Mouse (Mus musculus) embryonic fibroblast, embryonic 13.5 days (primary cell): ENCODE results near the gene Sec14l2. TPM values are rescaled to one million over a fixed set of nuclear protein-coding genes. Genes with fewer than 3 reads are reported as not detected.

Experiments
- H3K27ac ChIP-seq: 2 replicates; pipeline ENCODE4 v1.5.1; 2012; ENCODE audit warnings: low read length, control low read depth, inconsistent platforms; ENCODE audit not compliant: insufficient read depth
- H3K4me1 ChIP-seq: 2 replicates; pipeline ENCODE4 v1.6.1; 2011; ENCODE audit warnings: low read length; ENCODE audit not compliant: control insufficient read depth, insufficient read depth
- H3K4me3 ChIP-seq: 2 replicates; pipeline ENCODE4 v1.5.1; 2011; ENCODE audit warnings: mild to moderate bottlenecking, control low read depth, low read length; ENCODE audit not compliant: insufficient read depth
- CTCF ChIP-seq: IDR thresholded peaks from 2 replicates; pipeline ENCODE4 v1.5.1; 2011; ENCODE audit warnings: mild to moderate bottlenecking, control low read depth, low read length, moderate library complexity, borderline replicate concordance; ENCODE audit not compliant: insufficient read depth
- POLR2A ChIP-seq: IDR thresholded peaks from 2 replicates; pipeline ENCODE4 v1.6.1; 2011; ENCODE audit warnings: low read depth, mild to moderate bottlenecking, control low read depth, low read length, moderate library complexity
- polyA plus RNA-seq: library from polyadenylated mRNA; stranded (reverse); fragments of >200 nt; gene quantifications from 2 replicates; pipeline ENCODE4 v1.2.4, GENCODE M21; 2011; ENCODE audit warnings: low read depth; ENCODE audit not compliant: missing spikeins, insufficient read length

Sec14l2 gene
- polyA plus RNA-seq, 1 experiment: 1.8 TPM

DNA sequence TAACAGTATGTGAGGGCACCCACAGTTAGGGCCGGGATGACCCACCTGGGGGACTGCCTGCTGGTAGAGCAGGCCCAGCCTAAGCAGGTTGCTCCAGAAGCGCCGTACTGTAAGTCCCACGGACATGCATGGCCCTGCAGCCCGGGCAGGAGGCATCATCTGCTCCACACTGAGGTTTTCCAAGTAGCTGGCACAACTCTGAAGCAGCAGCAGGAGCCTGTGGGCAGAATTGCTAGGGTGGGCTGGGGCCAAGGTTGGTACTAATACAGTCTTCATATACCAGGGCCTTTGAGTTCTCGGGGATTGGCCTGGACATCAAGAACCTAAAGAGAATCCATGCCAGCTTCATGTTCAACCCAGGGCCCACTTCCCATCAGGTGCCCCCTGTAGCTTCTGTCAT lies 26.7 kb upstream of the Sec14l2 start:
- no peak overlapping the region for H3K27ac ChIP-seq
- H3K4me1 ChIP-seq: no peaks in the 10 kb centered on the region
- TF ChIP-seq CTCF (no peak), POLR2A (no peak)
- no peak overlapping the region for H3K4me3 ChIP-seq

DNA sequence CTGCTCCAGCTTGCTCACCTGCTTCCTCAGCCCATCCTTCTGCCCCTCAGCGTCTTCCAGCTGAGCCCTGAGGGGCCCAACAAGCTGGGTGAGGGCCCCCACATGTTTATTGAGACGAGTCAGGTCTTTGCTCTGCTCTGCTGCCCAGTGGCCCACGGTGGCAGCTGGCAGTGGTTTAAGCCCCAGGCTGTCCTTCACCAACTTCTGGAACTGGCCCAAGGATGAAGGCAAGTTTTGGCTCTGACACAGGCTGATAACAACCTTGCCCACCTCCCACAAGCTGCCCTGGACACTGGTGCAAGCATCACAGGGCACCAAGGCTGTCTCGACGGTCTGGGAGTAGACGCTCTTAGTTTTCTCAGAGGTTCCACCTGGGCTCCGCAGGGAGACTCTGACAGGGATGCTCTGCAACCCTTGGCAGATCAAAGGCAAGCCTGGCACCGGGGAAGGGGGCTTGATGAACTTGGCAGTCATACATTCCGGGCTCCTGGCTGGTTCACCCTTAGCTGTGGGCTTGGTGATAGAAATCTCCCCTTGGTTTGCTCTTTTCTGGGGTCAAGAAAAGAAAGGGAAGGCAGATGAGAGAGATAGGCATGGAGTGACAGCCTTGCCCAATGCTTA lies 25.4 kb upstream of the Sec14l2 start:
- Histone ChIP-seq H3K4me3 (no peak overlapping the region), H3K4me1 (no peaks in the 10 kb centered on the region), H3K27ac (no peak overlapping the region)
- TF ChIP-seq CTCF (no peak), POLR2A (no peak)

DNA sequence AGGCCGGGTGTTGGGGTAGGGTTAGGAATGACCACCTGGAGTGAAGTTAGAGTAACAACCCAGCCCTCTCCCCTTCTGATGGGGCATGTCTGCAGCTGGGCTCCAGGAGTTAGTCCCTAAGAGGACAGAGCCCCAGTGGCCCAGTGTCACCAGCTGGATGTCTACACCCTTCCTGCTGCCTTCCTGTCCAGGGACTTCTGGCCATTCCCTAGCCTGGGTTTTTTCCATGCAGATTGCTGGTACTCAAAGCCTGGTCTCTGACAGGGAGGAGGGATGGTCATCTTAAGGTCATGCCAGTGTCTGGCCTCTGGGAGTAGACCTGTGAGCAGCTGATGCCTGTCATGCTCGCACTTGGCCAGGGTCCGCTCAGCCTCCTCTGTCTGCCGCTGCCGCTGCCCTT lies 24.9 kb upstream of the Sec14l2 start:
- no peak for TF ChIP-seq POLR2A
- no peak for TF ChIP-seq CTCF
- H3K4me3 ChIP-seq: no peak overlapping the region
- no peak overlapping the region for H3K27ac ChIP-seq
- H3K4me1 ChIP-seq: no peaks in the 10 kb centered on the region

DNA sequence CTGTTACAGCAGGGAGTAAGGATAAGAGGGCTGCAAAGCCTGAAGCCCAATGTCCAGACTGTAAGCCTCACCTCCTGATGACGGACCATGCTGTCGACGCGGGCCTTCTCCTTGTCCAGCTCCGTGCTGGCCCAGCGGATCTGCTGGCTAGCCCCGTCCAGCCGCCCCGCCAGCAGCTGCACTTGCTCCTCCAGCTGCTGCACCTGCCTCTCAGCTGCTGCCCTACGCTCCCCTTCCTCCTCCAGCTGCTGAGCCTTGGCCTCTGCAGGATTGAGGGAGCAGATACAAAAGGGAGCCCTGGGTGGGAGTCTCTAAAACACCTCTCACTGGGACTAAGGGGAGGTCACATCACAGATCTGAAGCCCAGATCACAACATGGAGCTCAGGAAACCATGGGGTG lies 23.9 kb upstream of the Sec14l2 start:
- TF ChIP-seq CTCF: no peak
- no peak for TF ChIP-seq POLR2A
- no peaks in the 10 kb centered on the region for H3K4me1 ChIP-seq
- H3K27ac ChIP-seq: no peak overlapping the region
- H3K4me3 ChIP-seq: no peak overlapping the region

GRCm38 (mm10) chr11:4146381-4146780 lies 23.2 kb upstream of the Sec14l2 start:
- Histone ChIP-seq H3K27ac (no peak overlapping the region), H3K4me1 (no peaks in the 10 kb centered on the region), H3K4me3 (no peak overlapping the region)
- TF ChIP-seq CTCF (no peak), POLR2A (no peak)

DNA sequence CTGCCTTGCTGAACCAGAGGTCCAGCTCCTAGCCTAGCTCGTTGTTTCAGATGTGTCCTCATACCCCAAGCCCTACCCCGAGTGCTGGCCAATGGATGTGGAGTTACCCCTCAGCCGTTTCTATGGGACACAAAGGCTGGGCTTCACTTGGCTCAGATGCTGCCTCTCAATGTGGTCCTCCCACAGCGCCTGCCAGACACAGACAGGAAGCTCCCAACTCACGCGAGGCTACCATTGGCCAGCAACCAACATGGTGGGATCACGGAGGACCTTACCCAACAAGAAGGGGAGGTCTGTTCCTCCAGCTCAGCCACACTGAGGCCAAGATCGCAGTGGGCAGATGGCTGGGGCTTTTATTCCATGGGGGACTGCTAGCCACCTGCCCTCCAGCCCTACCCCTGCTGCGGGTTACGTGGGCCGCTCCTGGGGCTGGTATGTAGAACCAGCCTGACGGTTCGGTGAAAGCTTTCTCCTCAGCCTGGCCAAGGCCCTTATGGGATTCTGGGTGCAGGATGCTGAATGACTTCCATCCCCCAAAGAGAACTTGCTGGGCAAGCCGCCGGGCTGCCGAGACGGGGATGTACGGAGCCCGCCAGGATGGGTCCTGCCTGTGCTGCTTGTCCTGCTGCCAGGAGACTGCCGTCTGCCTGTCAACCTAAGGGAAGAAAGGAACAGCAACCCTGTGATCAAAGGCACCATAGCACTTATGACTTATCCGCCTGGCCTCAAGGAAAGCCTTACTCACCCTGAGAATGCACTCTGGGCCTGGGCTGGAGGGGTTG lies 20.3 kb upstream of the Sec14l2 start:
- TF ChIP-seq POLR2A: no peak
- no peak for TF ChIP-seq CTCF
- Histone ChIP-seq H3K4me1 (no peaks in the 10 kb centered on the region), H3K27ac (no peak overlapping the region), H3K4me3 (no peak overlapping the region)

- Histone ChIP-seq H3K27ac (no peak overlapping the region), H3K4me3 (no peak overlapping the region), H3K4me1 (no peaks in the 10 kb centered on the region)
- no peak for TF ChIP-seq POLR2A
- no peak for TF ChIP-seq CTCF
Observed at GRCm38 (mm10) chr11:4142352-4142751, 19.1 kb upstream of the Sec14l2 start.

GRCm38 (mm10) chr11:4141505-4141904 lies 18.3 kb upstream of the Sec14l2 start:
- Histone ChIP-seq H3K27ac (no peak overlapping the region), H3K4me3 (no peak overlapping the region), H3K4me1 (peaks cover 2% of the 10 kb centered on the region; the same call in 1 of the 2 replicates)
- TF ChIP-seq CTCF (no peak), POLR2A (no peak)

DNA sequence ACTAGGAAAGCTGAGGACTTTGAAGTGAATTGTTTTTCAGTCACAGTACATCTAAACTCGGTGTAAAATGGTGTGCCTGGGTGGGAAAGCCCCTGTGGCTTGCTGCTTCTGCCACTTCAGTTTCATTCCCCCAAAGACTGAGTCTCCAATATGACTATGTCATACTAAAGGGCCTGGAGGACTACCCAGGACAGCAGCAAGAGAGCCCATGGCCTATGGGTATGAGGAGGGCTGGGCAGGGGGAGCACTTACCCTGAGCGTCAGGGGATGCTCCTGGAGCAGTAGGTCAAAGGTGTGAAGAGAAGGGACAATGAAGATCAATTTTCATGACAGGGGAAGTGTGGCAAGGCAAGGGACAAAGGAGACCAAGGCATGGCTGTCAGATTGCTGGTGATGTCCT lies 15.7 kb upstream of the Sec14l2 start:
- TF ChIP-seq CTCF: no peak
- no peak for TF ChIP-seq POLR2A
- no peak overlapping the region for H3K27ac ChIP-seq

More for the DNA sequence above, 15.7 kb upstream of the Sec14l2 start:
- no peak overlapping the region for H3K4me3 ChIP-seq
- H3K4me1 ChIP-seq: peaks cover 5% of the 10 kb centered on the region; the same call in 1 of the 2 replicates
